Mouse (Mus musculus): ENCODE data around the gene Fbxl20.

Gene Fbxl20

GRCm38 (mm10) chr11:98051611-98052128 is 98.5 kb downstream of the Fbxl20 start:
- H3K36me3 ChIP-seq (ENCODE audit: insufficient read depth, low read length), result peaks cover 13% of the 10 kb centered on the region; the same call in 1 of the 2 replicates
- H3K4me1 ChIP-seq (replicated peaks; ENCODE audit: low read depth, low read length), result peaks cover 73% of the 10 kb centered on the region
- H3K4me3 ChIP-seq (replicated peaks; ENCODE audit: low read length), result peak overlapping the region; percentile 85
- TF ChIP-seq NANOG (IDR thresholded peaks at IDR 0.05; ENCODE audit: borderline replicate concordance, low read length), result no peak
- no peak for TF ChIP-seq POU5F1 (IDR thresholded peaks at IDR 0.05; ENCODE audit: borderline replicate concordance, low read length)
- TF ChIP-seq CTCF (conservative IDR thresholded peaks at IDR 0.05; ENCODE audit: low read length), result no peak
- H3K27me3 ChIP-seq (ENCODE audit: insufficient read depth, low read length), result peaks cover 23% of the 10 kb centered on the region
- no peaks in the 10 kb centered on the region for H3K9me3 ChIP-seq (ENCODE audit: low read length)

GRCm38 (mm10) chr11:98050940-98051339 is 99.3 kb downstream of the Fbxl20 start:
- Histone ChIP-seq H3K27me3 (ENCODE audit: insufficient read depth, low read length) (peaks cover 23% of the 10 kb centered on the region), H3K9me3 (ENCODE audit: low read length) (no peaks in the 10 kb centered on the region), H3K4me1 (replicated peaks; ENCODE audit: low read depth, low read length) (peaks cover 74% of the 10 kb centered on the region), H3K36me3 (ENCODE audit: insufficient read depth, low read length) (peaks cover 13% of the 10 kb centered on the region; the same call in 1 of the 2 replicates), H3K4me3 (replicated peaks; ENCODE audit: low read length) (peak overlapping the region; percentile 85)
- no peak for TF ChIP-seq POU5F1 (IDR thresholded peaks at IDR 0.05; ENCODE audit: borderline replicate concordance, low read length)
- no peak for TF ChIP-seq NANOG (IDR thresholded peaks at IDR 0.05; ENCODE audit: borderline replicate concordance, low read length)
- TF ChIP-seq CTCF (conservative IDR thresholded peaks at IDR 0.05; ENCODE audit: low read length), result no peak

DNA sequence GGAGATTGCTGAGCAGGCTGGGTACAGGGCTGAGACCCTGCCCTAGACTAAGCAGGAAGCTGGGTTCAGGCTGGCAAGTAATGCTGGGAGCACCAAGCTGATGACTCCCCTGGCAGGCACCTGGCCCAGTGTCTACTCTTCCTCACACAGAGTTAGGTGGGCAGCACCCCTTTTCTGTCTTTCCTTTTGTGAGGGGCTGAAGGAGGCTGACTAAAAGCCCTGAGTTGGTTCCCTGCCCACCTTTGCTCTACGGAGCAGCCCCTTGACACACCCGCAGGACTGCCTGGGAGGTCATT is 99.7 kb downstream of the Fbxl20 start:
- Histone ChIP-seq H3K27me3 (ENCODE audit: insufficient read depth, low read length) (peaks cover 23% of the 10 kb centered on the region), H3K4me1 (replicated peaks; ENCODE audit: low read depth, low read length) (peaks cover 69% of the 10 kb centered on the region), H3K9me3 (ENCODE audit: low read length) (no peaks in the 10 kb centered on the region), H3K36me3 (ENCODE audit: insufficient read depth, low read length) (peaks cover 13% of the 10 kb centered on the region; the same call in 1 of the 2 replicates), H3K4me3 (replicated peaks; ENCODE audit: low read length) (no peak overlapping the region)
- TF ChIP-seq CTCF (conservative IDR thresholded peaks at IDR 0.05; ENCODE audit: low read length) (no peak), POU5F1 (IDR thresholded peaks at IDR 0.05; ENCODE audit: borderline replicate concordance, low read length) (no peak), NANOG (IDR thresholded peaks at IDR 0.05; ENCODE audit: borderline replicate concordance, low read length) (no peak)

DNA sequence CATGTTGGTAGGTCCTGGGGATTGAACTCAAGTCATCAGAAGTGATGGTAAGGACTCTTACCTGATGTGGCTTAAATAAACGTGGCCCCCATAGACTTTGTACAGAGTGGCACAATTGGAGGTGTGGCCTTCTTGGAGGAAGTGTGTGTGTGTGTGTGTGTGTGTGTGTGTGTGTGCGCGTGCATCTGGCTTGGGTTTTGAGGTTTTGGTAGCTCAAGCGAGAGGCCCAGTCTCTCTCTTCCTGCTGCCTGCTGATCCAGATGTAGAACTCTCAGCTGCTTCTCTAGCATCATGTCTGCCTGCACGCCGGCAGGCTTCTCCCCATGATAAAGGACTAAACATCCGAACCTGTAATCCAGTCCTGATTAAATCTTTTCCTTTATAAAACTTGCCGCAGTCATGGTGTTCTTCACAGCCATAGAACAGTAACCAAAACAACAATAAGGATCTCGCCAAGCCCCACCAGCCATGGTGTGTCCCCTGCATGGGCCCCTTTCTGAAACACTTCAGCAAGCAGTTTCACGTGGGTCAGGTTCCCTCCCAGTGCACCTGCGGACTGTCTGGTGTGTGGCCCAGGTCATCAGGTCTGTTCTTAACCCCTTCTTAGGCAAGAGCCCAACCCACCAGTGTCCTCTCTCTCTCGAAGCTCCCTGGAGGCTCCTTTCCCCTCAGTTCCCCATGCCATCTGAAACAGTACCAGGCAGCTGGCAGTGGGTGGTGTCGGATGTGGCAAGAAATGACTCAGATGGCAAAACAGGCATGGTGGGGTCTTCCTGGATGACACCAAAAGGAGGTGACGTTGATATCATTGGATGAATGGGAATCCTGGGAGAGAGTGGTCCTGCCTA is 100.3 kb downstream of the Fbxl20 start:
- Histone ChIP-seq H3K4me3 (replicated peaks; ENCODE audit: low read length) (no peak overlapping the region), H3K4me1 (replicated peaks; ENCODE audit: low read depth, low read length) (peaks cover 68% of the 10 kb centered on the region), H3K27me3 (ENCODE audit: insufficient read depth, low read length) (peaks cover 23% of the 10 kb centered on the region), H3K9me3 (ENCODE audit: low read length) (no peaks in the 10 kb centered on the region), H3K36me3 (ENCODE audit: insufficient read depth, low read length) (peaks cover 13% of the 10 kb centered on the region; the same call in 1 of the 2 replicates)
- TF ChIP-seq CTCF (conservative IDR thresholded peaks at IDR 0.05; ENCODE audit: low read length) (no peak), NANOG (IDR thresholded peaks at IDR 0.05; ENCODE audit: borderline replicate concordance, low read length) (no peak), POU5F1 (IDR thresholded peaks at IDR 0.05; ENCODE audit: borderline replicate concordance, low read length) (no peak)

DNA sequence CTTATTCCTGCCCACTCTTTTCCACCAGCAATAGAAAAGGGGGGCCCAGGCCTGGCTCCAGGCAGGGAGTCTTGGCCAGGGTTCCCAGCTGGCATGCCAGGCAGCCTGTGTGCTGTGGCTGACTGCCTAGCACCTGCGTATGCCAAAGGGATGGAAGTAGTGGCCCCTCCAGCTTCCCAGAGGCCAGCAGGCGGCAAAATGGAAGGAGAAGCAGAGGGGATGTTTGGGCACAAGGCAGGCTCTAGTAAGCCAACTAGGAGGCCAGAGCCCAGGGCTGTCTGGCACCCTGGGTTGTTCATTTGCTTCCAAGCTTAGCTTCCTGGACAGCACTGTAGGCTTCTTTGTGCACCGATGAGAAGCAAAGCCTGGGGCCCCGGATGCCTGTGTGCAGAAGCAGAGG is 102.5 kb downstream of the Fbxl20 start:
- TF ChIP-seq CTCF (conservative IDR thresholded peaks at IDR 0.05; ENCODE audit: low read length), result no peak
- Histone ChIP-seq H3K27me3 (ENCODE audit: insufficient read depth, low read length) (peaks cover 20% of the 10 kb centered on the region), H3K9me3 (ENCODE audit: low read length) (no peaks in the 10 kb centered on the region), H3K36me3 (ENCODE audit: insufficient read depth, low read length) (peaks cover 13% of the 10 kb centered on the region; the same call in 1 of the 2 replicates), H3K4me3 (replicated peaks; ENCODE audit: low read length) (peak overlapping the region; percentile 1; the same call in 1 of the 2 replicates), H3K4me1 (replicated peaks; ENCODE audit: low read depth, low read length) (peaks cover 75% of the 10 kb centered on the region)

- Histone ChIP-seq H3K36me3 (ENCODE audit: insufficient read depth, low read length) (peaks cover 13% of the 10 kb centered on the region; the same call in 1 of the 2 replicates), H3K4me1 (replicated peaks; ENCODE audit: low read depth, low read length) (peaks cover 80% of the 10 kb centered on the region), H3K27me3 (ENCODE audit: insufficient read depth, low read length) (peaks cover 10% of the 10 kb centered on the region), H3K9me3 (ENCODE audit: low read length) (no peaks in the 10 kb centered on the region), H3K4me3 (replicated peaks; ENCODE audit: low read length) (no peak overlapping the region)
- TF ChIP-seq POU5F1 (IDR thresholded peaks at IDR 0.05; ENCODE audit: borderline replicate concordance, low read length) (no peak), CTCF (conservative IDR thresholded peaks at IDR 0.05; ENCODE audit: low read length) (no peak), NANOG (IDR thresholded peaks at IDR 0.05; ENCODE audit: borderline replicate concordance, low read length) (no peak)
Observed at GRCm38 (mm10) chr11:98046466-98046865, 103.7 kb downstream of the Fbxl20 start.

- Histone ChIP-seq H3K9me3 (ENCODE audit: low read length) (no peaks in the 10 kb centered on the region), H3K4me3 (replicated peaks; ENCODE audit: low read length) (no peak overlapping the region), H3K4me1 (replicated peaks; ENCODE audit: low read depth, low read length) (peaks cover 81% of the 10 kb centered on the region), H3K36me3 (ENCODE audit: insufficient read depth, low read length) (peaks cover 19% of the 10 kb centered on the region), H3K27me3 (ENCODE audit: insufficient read depth, low read length) (0 out of 2 replicates have a peak, but pooled peaks cover 4% of the 10 kb centered on the region)
- TF ChIP-seq CTCF (conservative IDR thresholded peaks at IDR 0.05; ENCODE audit: low read length), result peak; percentile 92
- TF ChIP-seq POU5F1 (IDR thresholded peaks at IDR 0.05; ENCODE audit: borderline replicate concordance, low read length), result no peak
Observed at GRCm38 (mm10) chr11:98045596-98045995, 104.6 kb downstream of the Fbxl20 start.

- Histone ChIP-seq H3K9me3 (ENCODE audit: low read length) (no peaks in the 10 kb centered on the region), H3K27me3 (ENCODE audit: insufficient read depth, low read length) (no peaks in the 10 kb centered on the region), H3K36me3 (ENCODE audit: insufficient read depth, low read length) (peaks cover 20% of the 10 kb centered on the region), H3K4me1 (replicated peaks; ENCODE audit: low read depth, low read length) (peaks cover 84% of the 10 kb centered on the region), H3K4me3 (replicated peaks; ENCODE audit: low read length) (peak overlapping the region; percentile 64)
- TF ChIP-seq POU5F1 (IDR thresholded peaks at IDR 0.05; ENCODE audit: borderline replicate concordance, low read length) (no peak), NANOG (IDR thresholded peaks at IDR 0.05; ENCODE audit: borderline replicate concordance, low read length) (no peak), CTCF (conservative IDR thresholded peaks at IDR 0.05; ENCODE audit: low read length) (no peak)
Observed at GRCm38 (mm10) chr11:98044074-98044473, 106.1 kb downstream of the Fbxl20 start.
